Comparison of ENCODE assay signal across 12 mouse cellular contexts in the genomic region with DNA sequence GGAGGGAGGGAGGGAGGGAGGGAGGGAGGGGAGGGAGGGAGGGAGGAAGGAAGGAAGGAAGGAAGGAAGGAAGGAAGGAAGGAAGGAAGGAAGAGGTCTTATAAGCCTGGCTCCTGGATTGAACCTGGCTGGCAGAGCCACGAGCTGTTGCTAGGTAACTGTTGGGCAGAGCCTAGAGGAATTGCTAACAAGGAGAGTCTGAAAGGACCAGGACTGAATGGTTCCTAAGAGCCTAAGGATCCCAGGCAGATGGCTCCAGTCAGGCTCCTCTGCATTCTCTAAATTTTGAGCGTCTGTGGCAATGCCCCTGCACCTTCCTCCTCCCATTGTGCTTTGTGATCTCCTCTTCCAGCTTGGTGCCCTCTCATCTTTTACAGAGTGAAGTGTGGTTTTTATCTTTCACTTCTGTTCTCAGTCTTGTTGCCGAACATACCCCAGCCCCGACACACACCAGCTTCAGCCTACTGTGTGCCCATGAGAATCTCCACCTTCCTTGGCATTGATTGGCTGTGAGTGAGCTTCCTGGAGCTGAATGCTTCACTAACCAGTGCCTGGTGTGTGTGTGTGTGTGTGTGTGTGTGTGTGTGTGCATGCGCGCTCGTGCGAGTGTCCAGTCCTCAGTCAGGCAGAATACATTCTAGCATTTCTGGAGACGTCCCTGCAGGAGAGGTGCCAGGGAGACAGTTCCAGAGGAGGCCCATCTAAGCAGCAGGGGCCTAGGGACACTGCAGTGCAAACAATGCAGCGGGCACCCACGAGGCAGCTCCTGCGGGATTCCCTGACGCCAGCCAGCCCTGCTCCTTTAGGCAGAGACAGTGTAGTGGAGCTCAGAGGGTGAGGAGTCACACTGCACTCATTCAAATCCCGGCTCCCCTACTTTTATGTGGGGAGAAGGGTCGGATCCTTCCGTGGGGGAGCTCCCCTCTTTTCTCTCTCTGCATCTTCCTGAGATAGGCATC. TPM values are rescaled to one million over a fixed set of nuclear protein-coding genes. Genes with fewer than 3 reads are reported as not detected.
DNase-seq lines count a peak whose midpoint lies in the region; ATAC-seq and TF ChIP-seq lines count a peak whose summit lies in the region.
"Had no signal": no experiment of that assay in that cellular context is flagged by ENCODE, and none has a peak within 500 bp of the region (broad histone marks: within the 10 kb centered on the region; RNA-seq: fewer than 3 reads in every experiment).

No protein-coding gene starts in this region.

- DNase-seq in embryo, embryonic 10 days (ENCODE audit: low spot score), result peak; percentile 36
- DNase-seq in embryo, embryonic 9.5 days (ENCODE audit: extremely low spot score), result no peak
- DNase-seq in forebrain, embryonic 14.5 days (ENCODE audit: low spot score), result peak; percentile 77
- DNase-seq in midbrain, embryonic 11.5 days (ENCODE audit: low spot score, missing footprints), result no peak
- DNase-seq in heart, embryonic 10.5 days (ENCODE audit: low spot score), result no peak
- no peak for DNase-seq in thymus, postnatal 36 days
- DNase-seq in ovary, adult 18-20 months (ENCODE audit: low spot score), result no peak
- DNase-seq: kidney, postnatal 25 days had no signal

- H3K9ac ChIP-seq in forebrain, embryonic 14.5 days (ENCODE audit: low read length), result peak overlapping the region; percentile 35; the same call in 1 of the 2 replicates
- no peak overlapping the region for H3K9ac ChIP-seq in midbrain, embryonic 11.5 days (ENCODE audit: low read length)
- H3K9ac ChIP-seq: limb, embryonic 12.5 days had no signal

- no peaks in the 10 kb centered on the region for H3K36me3 ChIP-seq in E14TG2a.4 (ENCODE audit: insufficient read depth, low read length)
- H3K36me3 ChIP-seq in forebrain, embryonic 14.5 days (ENCODE audit: control insufficient read depth, insufficient read depth, low read length), result no peaks in the 10 kb centered on the region
- no peaks in the 10 kb centered on the region for H3K36me3 ChIP-seq in midbrain, embryonic 11.5 days (ENCODE audit: control insufficient read depth, insufficient read depth, low read length)
- H3K36me3 ChIP-seq in heart, embryonic 10.5 days, result no peaks in the 10 kb centered on the region
- H3K36me3 ChIP-seq: limb, embryonic 12.5 days had no signal

- H3K4me1 ChIP-seq in E14TG2a.4 (replicated peaks; ENCODE audit: low read depth, low read length), result peaks cover 52% of the 10 kb centered on the region
- H3K4me1 ChIP-seq in forebrain, embryonic 14.5 days (ENCODE audit: control insufficient read depth, insufficient read depth, low read length), result peaks cover 3% of the 10 kb centered on the region; the same call in 1 of the 2 replicates
- no peaks in the 10 kb centered on the region; the same call in 1 of the 2 replicates for H3K4me1 ChIP-seq in midbrain, embryonic 11.5 days (ENCODE audit: control insufficient read depth, insufficient read depth, low read length)
- peaks cover 26% of the 10 kb centered on the region for H3K4me1 ChIP-seq in heart, embryonic 10.5 days
- H3K4me1 ChIP-seq: limb, embryonic 12.5 days had no signal

- 48% methylated on average over 16 of the region's 16 CpGs for WGBS in forebrain, embryonic 14.5 days
- WGBS in midbrain, embryonic 11.5 days, result 58% methylated on average over 16 of the region's 16 CpGs
- WGBS in heart, embryonic 10.5 days, result 69% methylated on average over 16 of the region's 16 CpGs

- 0 out of 2 replicates have a peak overlapping the region, but pooled peaks have one; percentile 8 for H3K4me2 ChIP-seq in forebrain, embryonic 14.5 days (ENCODE audit: low read length)
- H3K4me2 ChIP-seq in midbrain, embryonic 11.5 days, result no peak overlapping the region
- H3K4me2 ChIP-seq: limb, embryonic 12.5 days had no signal

- no peak for TF ChIP-seq CTCF in E14TG2a.4 (conservative IDR thresholded peaks at IDR 0.05; ENCODE audit: low read length)

- peak overlapping the region; percentile 43 for H3K4me3 ChIP-seq in E14TG2a.4 (replicated peaks; ENCODE audit: low read length)
- no peak overlapping the region for H3K4me3 ChIP-seq in forebrain, embryonic 14.5 days (ENCODE audit: low read depth, low read length)
- no peak overlapping the region for H3K4me3 ChIP-seq in midbrain, embryonic 11.5 days (ENCODE audit: low read depth, low read length)
- H3K4me3 ChIP-seq in heart, embryonic 10.5 days, result no peak overlapping the region
- H3K4me3 ChIP-seq: limb, embryonic 12.5 days had no signal

- peak overlapping the region; percentile 24; the same call in 1 of the 2 replicates for H3K27ac ChIP-seq in forebrain, embryonic 14.5 days (ENCODE audit: low read depth, low read length)
- H3K27ac ChIP-seq in midbrain, embryonic 11.5 days (ENCODE audit: low read depth, low read length), result no peak overlapping the region
- H3K27ac ChIP-seq in heart, embryonic 10.5 days, result no peak overlapping the region
- H3K27ac ChIP-seq: limb, embryonic 12.5 days had no signal

- ATAC-seq in forebrain, embryonic 14.5 days, result peak; percentile 83
- 0 out of 2 replicates have a peak, but pooled peaks have one; percentile 62 for ATAC-seq in midbrain, embryonic 11.5 days (ENCODE audit: low FRiP score)
- ATAC-seq: Patski had no signal

- no peaks in the 10 kb centered on the region for H3K9me3 ChIP-seq in E14TG2a.4 (ENCODE audit: low read length)
- no peaks in the 10 kb centered on the region for H3K9me3 ChIP-seq in forebrain, embryonic 14.5 days (replicated peaks; ENCODE audit: control insufficient read depth, low read length)
- H3K9me3 ChIP-seq in midbrain, embryonic 11.5 days (ENCODE audit: control insufficient read depth, low read length), result no peaks in the 10 kb centered on the region
- no peaks in the 10 kb centered on the region for H3K9me3 ChIP-seq in heart, embryonic 10.5 days
- H3K9me3 ChIP-seq: limb, embryonic 12.5 days had no signal

- H3K27me3 ChIP-seq in E14TG2a.4 (ENCODE audit: insufficient read depth, low read length), result peaks cover 11% of the 10 kb centered on the region; the same call in 1 of the 2 replicates
- no peaks in the 10 kb centered on the region for H3K27me3 ChIP-seq in forebrain, embryonic 14.5 days (replicated peaks; ENCODE audit: control insufficient read depth, insufficient read depth, low read length)
- no peaks in the 10 kb centered on the region for H3K27me3 ChIP-seq in midbrain, embryonic 11.5 days (ENCODE audit: control insufficient read depth, insufficient read depth, low read length)
- H3K27me3 ChIP-seq in heart, embryonic 10.5 days (ENCODE audit: insufficient read depth, poor library complexity, severe bottlenecking), result no peaks in the 10 kb centered on the region
- H3K27me3 ChIP-seq: limb, embryonic 12.5 days had no signal

RNA-seq across cellular contexts. Expression of gene Ccdc113, which starts 16.3 kb away (rescaled TPM):
- polyA plus RNA-seq in forebrain, embryonic 14.5 days (2014; fragmentation: Nextera tagmentation; extraction: Ambion mirVana), result 1.9 and 2.2 TPM in 2 replicates
- polyA plus RNA-seq in midbrain, embryonic 11.5 days (2014; fragmentation: Nextera tagmentation; extraction: Ambion mirVana), result not detected in 2 replicates
- 1.4 and 2.2 TPM in 2 replicates for polyA plus RNA-seq in heart, embryonic 10.5 days (2016; fragmentation: Nextera tagmentation; extraction: Ambion mirVana)
- polyA plus RNA-seq: limb, embryonic 12.5 days had no signal

RNA-seq across cellular contexts. Expression of gene Prss54, which starts 26.0 kb away (rescaled TPM):
- polyA plus RNA-seq in forebrain, embryonic 14.5 days (2014; fragmentation: Nextera tagmentation; extraction: Ambion mirVana), result not detected in 2 replicates
- polyA plus RNA-seq in midbrain, embryonic 11.5 days (2014; fragmentation: Nextera tagmentation; extraction: Ambion mirVana), result not detected in 2 replicates
- polyA plus RNA-seq in heart, embryonic 10.5 days (2016; fragmentation: Nextera tagmentation; extraction: Ambion mirVana), result not detected in 2 replicates
- polyA plus RNA-seq: limb, embryonic 12.5 days; lung, embryonic 16.5 days; Patski had no signal

Comparison
In these comparisons a context has a peak if more than half of its experiments do, and no peak if none do; other contexts are left out.
1. DNase-seq: peak in embryo, embryonic 10 days (single experiment) and forebrain, embryonic 14.5 days (single experiment); none in embryo, embryonic 9.5 days (single experiment), midbrain, embryonic 11.5 days (single experiment), heart, embryonic 10.5 days (single experiment), thymus, postnatal 36 days (0 of 2) and ovary, adult 18-20 months (single experiment).